Mouse (Mus musculus) testis, adult 2 months (tissue): ENCODE data around the gene Yif1a.

ENCODE experiments used
- CTCF ChIP-seq: fragments of 200-500 bp; IDR thresholded peaks from 2 replicates; pipeline ENCODE4 v1.5.1; 2012; ENCODE audit warnings: low read depth, mild to moderate bottlenecking, inconsistent platforms, low read length, moderate library complexity; ENCODE audit not compliant: control insufficient read depth, insufficient read depth, insufficient replicate concordance
- POLR2A ChIP-seq: fragments of 200-500 bp; IDR thresholded peaks from 2 replicates; pipeline ENCODE4 v1.6.1; 2012; ENCODE audit warnings: low read depth, mild to moderate bottlenecking, inconsistent platforms, low read length, moderate library complexity; ENCODE audit not compliant: control insufficient read depth

- TF ChIP-seq POLR2A (no peak), CTCF (no peak)
These were observed 42.8 kb upstream of the Yif1a start for GRCm38 (mm10) chr19:5045531-5045930.
